Mouse (Mus musculus) stomach, embryonic 14.5 days (tissue): Measurements from ENCODE around the gene Ube2i. TPM values are rescaled to one million over a fixed set of nuclear protein-coding genes. Genes with fewer than 3 reads are reported as not detected.

ENCODE experiments used
- ATAC-seq: fragments of 200-750 bp; cut with Nextera tagmentation; 2 replicates; pipeline ENCODE4 v1.8.0; 2017; ENCODE audit warnings: low read depth, moderate TSS enrichment; ENCODE audit not compliant: insufficient number of reproducible peaks, insufficient read depth, low FRiP score
- H3K27ac ChIP-seq: fragments of 300-500 bp; sonication (generic); 2 replicates; pipeline ENCODE4 v1.5.1; 2014; ENCODE audit warnings: mild to moderate bottlenecking, low read length, moderate library complexity, mixed read lengths
- H3K27me3 ChIP-seq: fragments of 300-500 bp; sonication (generic); 2 replicates; pipeline ENCODE4 v1.6.1; 2014; ENCODE audit warnings: low read length, control low read depth, mixed read lengths; ENCODE audit not compliant: control insufficient read depth, insufficient read depth
- H3K36me3 ChIP-seq: fragments of 300-500 bp; sonication (generic); 2 replicates; pipeline ENCODE4 v1.6.1; 2014; ENCODE audit warnings: mild to moderate bottlenecking, control low read depth, low read length, moderate library complexity, mixed read lengths; ENCODE audit not compliant: control insufficient read depth, insufficient read depth
- H3K4me1 ChIP-seq: fragments of 300-500 bp; sonication (generic); 2 replicates; pipeline ENCODE4 v1.6.1; 2014; ENCODE audit warnings: low read length, control low read depth, mixed read lengths; ENCODE audit not compliant: control insufficient read depth, insufficient read depth
- H3K4me2 ChIP-seq: fragments of 300-500 bp; sonication (generic); replicated peaks from 2 replicates; pipeline ENCODE4 v1.6.1; 2014; ENCODE audit warnings: low read depth, low read length, control low read depth
- H3K4me3 ChIP-seq: fragments of 300-500 bp; sonication (generic); 2 replicates; pipeline ENCODE4 v1.5.1; 2014; ENCODE audit warnings: low read depth, low read length, control low read depth
- H3K9ac ChIP-seq: fragments of 300-500 bp; sonication (generic); replicated peaks from 2 replicates; pipeline ENCODE4 v1.6.1; 2014; ENCODE audit warnings: low read depth, mild to moderate bottlenecking, control low read depth, low read length, moderate library complexity, mixed read lengths
- H3K9me3 ChIP-seq: fragments of 300-500 bp; sonication (generic); 2 replicates; pipeline ENCODE4 v1.6.1; 2016; ENCODE audit warnings: low read depth, low read length, control low read depth; ENCODE audit not compliant: control insufficient read depth
- WGBS: fragments of 180-500 bp; shearing (Covaris S2); extraction: QIAGEN DNeasy Blood & Tissue Kit; methylation state at CpG from one replicate; pipeline ENCODE4 v1.1.7; 2014; 5-methylcytosine and 5-hydroxymethylcytosine counted together
- polyA plus RNA-seq: library from polyadenylated mRNA; unstranded; fragments of >200 nt; fragmentation: Nextera tagmentation; extraction: Ambion mirVana; gene quantifications from 2 replicates; pipeline ENCODE4 v1.2.1, GENCODE M21; 2014

Ube2i gene
- polyA plus RNA-seq, 1 experiment from 2014 or later, result 592 TPM

GRCm38 (mm10) chr17:25270795-25271335 lies 3.6 kb downstream of the Ube2i start:
- Histone ChIP-seq H3K27ac (no peak overlapping the region), H3K36me3 (peaks cover 43% of the 10 kb centered on the region), H3K4me3 (peak overlapping the region; percentile 98; the same call in 1 of the 2 replicates), H3K9me3 (no peaks in the 10 kb centered on the region), H3K27me3 (no peaks in the 10 kb centered on the region), H3K9ac (peak overlapping the region; percentile 100; the same call in 1 of the 2 replicates), H3K4me1 (peaks cover 20% of the 10 kb centered on the region), H3K4me2 (peak overlapping the region; percentile 100)
- ATAC-seq, result no peak
- WGBS, result 73% methylated on average over 2 of the region's 2 CpGs

GRCm38 (mm10) chr17:25264453-25264852 lies 10.0 kb downstream of the Ube2i start:
- Histone ChIP-seq H3K9me3 (no peaks in the 10 kb centered on the region), H3K4me2 (no peak overlapping the region), H3K27me3 (no peaks in the 10 kb centered on the region), H3K27ac (no peak overlapping the region), H3K4me3 (no peak overlapping the region), H3K4me1 (no peaks in the 10 kb centered on the region), H3K36me3 (peaks cover 77% of the 10 kb centered on the region), H3K9ac (no peak overlapping the region)
- 59% methylated on average over 3 of the region's 3 CpGs for WGBS
- ATAC-seq, result no peak

- H3K4me1 ChIP-seq, result peaks cover 3% of the 10 kb centered on the region; the same call in 1 of the 2 replicates
- no peak overlapping the region for H3K9ac ChIP-seq
- no peak overlapping the region for H3K4me3 ChIP-seq
- H3K36me3 ChIP-seq, result peaks cover 17% of the 10 kb centered on the region
- H3K9me3 ChIP-seq, result no peaks in the 10 kb centered on the region
- no peak overlapping the region for H3K27ac ChIP-seq
- 0 out of 2 replicates have a peak, but pooled peaks cover 2% of the 10 kb centered on the region for H3K27me3 ChIP-seq
- 49% methylated on average over 6 of the region's 6 CpGs for WGBS
- H3K4me2 ChIP-seq, result no peak overlapping the region
- no peak for ATAC-seq
These were observed 16.6 kb downstream of the Ube2i start for GRCm38 (mm10) chr17:25257804-25258261.

GRCm38 (mm10) chr17:25256140-25256754 lies 18.2 kb downstream of the Ube2i start, which contains the start of gene Baiap3:
Baiap3 (minus strand) TSS chr17:25256364.
- WGBS, result 3% methylated on average over 35 of the region's 35 CpGs
- peaks cover 11% of the 10 kb centered on the region for H3K36me3 ChIP-seq
- 0 out of 2 replicates have a peak, but pooled peaks cover 2% of the 10 kb centered on the region for H3K27me3 ChIP-seq
- H3K4me3 ChIP-seq, result peak within 1 kb of the TSS; percentile 32
- no peaks in the 10 kb centered on the region for H3K9me3 ChIP-seq
- peaks cover 3% of the 10 kb centered on the region; the same call in 1 of the 2 replicates for H3K4me1 ChIP-seq
- H3K27ac ChIP-seq, result no peak within 1 kb of the TSS
- peak; percentile 11; the same call in 1 of the 2 replicates for ATAC-seq
- H3K9ac ChIP-seq, result 0 out of 2 replicates have a peak within 1 kb of the TSS, but pooled peaks have one; percentile 18
- peak within 1 kb of the TSS; percentile 78 for H3K4me2 ChIP-seq

GRCm38 (mm10) chr17:25255110-25255509 lies 19.3 kb downstream of the Ube2i start:
- 51% methylated on average over 2 of the region's 2 CpGs for WGBS
- Histone ChIP-seq H3K36me3 (peaks cover 9% of the 10 kb centered on the region), H3K9me3 (no peaks in the 10 kb centered on the region), H3K4me2 (no peak overlapping the region), H3K9ac (no peak overlapping the region), H3K4me1 (peaks cover 3% of the 10 kb centered on the region; the same call in 1 of the 2 replicates), H3K4me3 (no peak overlapping the region), H3K27ac (no peak overlapping the region), H3K27me3 (0 out of 2 replicates have a peak, but pooled peaks cover 2% of the 10 kb centered on the region)
- no peak for ATAC-seq

GRCm38 (mm10) chr17:25253760-25254159 lies 20.7 kb downstream of the Ube2i start:
- H3K9me3 ChIP-seq, result no peaks in the 10 kb centered on the region
- ATAC-seq, result no peak
- no peak overlapping the region for H3K9ac ChIP-seq
- H3K4me3 ChIP-seq, result no peak overlapping the region
- 30% methylated on average over 10 of the region's 10 CpGs for WGBS
- H3K4me2 ChIP-seq, result no peak overlapping the region
- H3K27me3 ChIP-seq, result 0 out of 2 replicates have a peak, but pooled peaks cover 2% of the 10 kb centered on the region
- H3K36me3 ChIP-seq, result no peaks in the 10 kb centered on the region
- H3K4me1 ChIP-seq, result peaks cover 3% of the 10 kb centered on the region; the same call in 1 of the 2 replicates
- H3K27ac ChIP-seq, result no peak overlapping the region

- peaks cover 3% of the 10 kb centered on the region; the same call in 1 of the 2 replicates for H3K4me1 ChIP-seq
- H3K9me3 ChIP-seq, result no peaks in the 10 kb centered on the region
- no peak overlapping the region for H3K4me3 ChIP-seq
- 0 out of 2 replicates have a peak, but pooled peaks cover 2% of the 10 kb centered on the region for H3K27me3 ChIP-seq
- no peak overlapping the region for H3K27ac ChIP-seq
- no peak overlapping the region for H3K4me2 ChIP-seq
- no peak overlapping the region for H3K9ac ChIP-seq
- ATAC-seq, result no peak
- no peaks in the 10 kb centered on the region for H3K36me3 ChIP-seq
- WGBS, result 37% methylated on average over 3 of the region's 3 CpGs
These were observed 21.8 kb downstream of the Ube2i start for GRCm38 (mm10) chr17:25252643-25253042.

- WGBS, result 74% methylated on average over 8 of the region's 8 CpGs
- no peak for ATAC-seq
These were observed 24.1 kb downstream of the Ube2i start for GRCm38 (mm10) chr17:25250181-25250835.

More at GRCm38 (mm10) chr17:25250181-25250835, 24.1 kb downstream of the Ube2i start:
- H3K4me3 ChIP-seq, result no peak overlapping the region
- no peaks in the 10 kb centered on the region for H3K36me3 ChIP-seq
- no peak overlapping the region for H3K27ac ChIP-seq
- H3K9ac ChIP-seq, result no peak overlapping the region
- no peaks in the 10 kb centered on the region for H3K4me1 ChIP-seq
- H3K27me3 ChIP-seq, result 0 out of 2 replicates have a peak, but pooled peaks cover 2% of the 10 kb centered on the region
- H3K4me2 ChIP-seq, result no peak overlapping the region
- no peaks in the 10 kb centered on the region for H3K9me3 ChIP-seq
